Mouse (Mus musculus) thymus, adult 2 months (tissue): ENCODE results near the gene Hook1. TPM values are rescaled to one million over a fixed set of nuclear protein-coding genes. Genes with fewer than 3 reads are reported as not detected.
"Not testable (repeated sequence)": the region's sequence is repeated elsewhere in the genome, so short reads cannot be mapped to it uniquely, and the experiment has no call there.

Source experiments
- DNase-seq: peaks from one replicate; pipeline ENCODE4 v3.0.0; 2021
- H3K27ac ChIP-seq: fragments of 200-500 bp; 2 replicates; pipeline ENCODE4 v1.5.1; 2012; ENCODE audit warnings: low read length, control low read depth; ENCODE audit not compliant: control insufficient read depth, insufficient read depth
- H3K27me3 ChIP-seq: fragments of 200-500 bp; 2 replicates; pipeline ENCODE4 v1.6.1; 2012; ENCODE audit warnings: mild to moderate bottlenecking, low read length, moderate library complexity, mixed read lengths; ENCODE audit not compliant: control insufficient read depth, insufficient read depth
- H3K36me3 ChIP-seq: fragments of 200-500 bp; 2 replicates; pipeline ENCODE4 v1.6.1; 2012; ENCODE audit warnings: mild to moderate bottlenecking, low read length, moderate library complexity; ENCODE audit not compliant: control insufficient read depth, insufficient read depth
- H3K4me1 ChIP-seq: fragments of 200-500 bp; replicated peaks from 2 replicates; pipeline ENCODE4 v1.6.1; 2012; ENCODE audit warnings: low read length; ENCODE audit not compliant: control insufficient read depth, insufficient read depth
- H3K4me3 ChIP-seq: fragments of 200-500 bp; 2 replicates; pipeline ENCODE4 v1.5.1; 2012; ENCODE audit warnings: mild to moderate bottlenecking, low read length, control low read depth, moderate library complexity; ENCODE audit not compliant: control insufficient read depth, insufficient read depth
- CTCF ChIP-seq: fragments of 200-500 bp; IDR thresholded peaks from 2 replicates; pipeline ENCODE4 v1.5.1; 2012; ENCODE audit warnings: mild to moderate bottlenecking, control low read depth, low read length, moderate library complexity, borderline replicate concordance; ENCODE audit not compliant: control insufficient read depth, poor library complexity, insufficient read depth; ENCODE audit errors: extremely low read depth
- POLR2A ChIP-seq: fragments of 200-500 bp; IDR thresholded peaks from 2 replicates; pipeline ENCODE4 v1.6.1; 2012; ENCODE audit warnings: mild to moderate bottlenecking, low read length, control low read depth, moderate library complexity; ENCODE audit not compliant: control insufficient read depth, poor library complexity, insufficient read depth; ENCODE audit errors: extremely low read depth
- WGBS: fragments of 180-500 bp; shearing (Covaris S2); methylation state at CpG from one replicate; pipeline ENCODE4 v1.1.7; 2018; 5-methylcytosine and 5-hydroxymethylcytosine counted together
- polyA plus RNA-seq: library from polyadenylated mRNA; depleted of rRNA; stranded (reverse); fragments of >200 nt; gene quantifications from 2 replicates; pipeline ENCODE4 v1.2.3, GENCODE M21; 2012

The Hook1 gene
- polyA plus RNA-seq, 1 experiment = 6.1 TPM

DNA sequence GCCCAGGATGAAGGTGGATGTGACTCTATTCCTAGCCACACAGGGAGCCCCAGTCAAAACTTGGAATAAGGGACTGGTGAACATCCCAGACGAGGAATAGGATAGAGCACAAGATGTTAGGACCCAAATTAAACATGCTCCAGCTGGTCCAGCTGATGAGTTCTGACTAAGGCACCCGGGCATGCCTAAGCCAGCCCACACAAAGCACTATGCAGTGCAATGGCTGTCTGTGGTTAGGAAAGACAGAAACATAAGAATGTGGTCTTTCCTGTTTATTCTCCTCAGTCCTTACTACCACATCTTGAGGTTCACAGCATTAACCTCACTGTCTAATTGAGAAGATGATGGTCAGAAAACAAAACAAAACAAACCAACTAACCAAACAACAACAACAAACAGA lies 35.7 kb upstream of the Hook1 start:
- no peak for DNase-seq
- TF ChIP-seq CTCF (no peak), POLR2A (no peak)
- H3K27me3 ChIP-seq = no peaks in the 10 kb centered on the region
- H3K27ac ChIP-seq = no peak overlapping the region
- no peak overlapping the region for H3K4me3 ChIP-seq
- H3K36me3 ChIP-seq = no peaks in the 10 kb centered on the region
- 49% methylated on average over 2 of the region's 2 CpGs for WGBS
- no peaks in the 10 kb centered on the region for H3K4me1 ChIP-seq

- DNase-seq = no peak
- no peaks in the 10 kb centered on the region for H3K4me1 ChIP-seq
- no peaks in the 10 kb centered on the region for H3K36me3 ChIP-seq
- TF ChIP-seq CTCF (no peak), POLR2A (no peak)
- H3K27me3 ChIP-seq = no peaks in the 10 kb centered on the region
- WGBS = 93% methylated on average over 9 of the region's 9 CpGs
- no peak overlapping the region for H3K4me3 ChIP-seq
- no peak overlapping the region for H3K27ac ChIP-seq
Measured at GRCm38 (mm10) chr4:95933801-95934356, 33.2 kb upstream of the Hook1 start.

DNA sequence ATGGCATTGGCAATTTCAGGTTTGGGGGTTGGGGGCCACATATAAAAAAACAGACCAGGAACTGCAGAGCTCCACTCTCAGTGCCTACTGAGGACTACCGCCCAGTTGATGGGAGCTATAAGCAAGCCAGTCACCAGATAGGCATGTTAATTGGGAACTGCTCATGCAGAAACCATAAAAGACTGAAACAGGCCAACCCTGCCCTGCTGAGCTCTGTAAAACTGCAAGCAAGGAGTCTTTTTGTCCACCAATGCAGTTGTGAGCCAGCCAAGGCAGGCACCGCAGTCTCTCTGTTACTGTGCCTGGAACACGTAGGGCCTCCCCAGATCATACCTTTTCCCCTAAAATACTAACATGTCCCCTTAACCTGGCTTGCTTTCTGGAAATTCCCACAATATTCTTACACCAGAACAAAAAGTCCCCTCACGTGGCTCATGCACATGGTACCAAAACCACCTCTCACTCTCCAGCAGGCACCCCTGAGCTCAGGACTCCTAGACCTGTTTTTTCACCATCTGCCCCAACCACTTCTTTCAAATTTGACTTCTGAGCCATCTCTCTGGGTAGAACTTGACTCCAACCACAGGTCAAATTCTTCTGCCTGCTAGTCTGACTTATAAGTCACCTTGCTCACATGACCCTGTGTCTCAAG lies 32.5 kb upstream of the Hook1 start:
- DNase-seq = no peak
- TF ChIP-seq CTCF = no peak
- TF ChIP-seq POLR2A = no peak
- Histone ChIP-seq H3K4me3 (no peak overlapping the region), H3K27me3 (no peaks in the 10 kb centered on the region), H3K36me3 (no peaks in the 10 kb centered on the region), H3K4me1 (no peaks in the 10 kb centered on the region), H3K27ac (no peak overlapping the region)
- 93% methylated on average over 4 of the region's 4 CpGs for WGBS

DNA sequence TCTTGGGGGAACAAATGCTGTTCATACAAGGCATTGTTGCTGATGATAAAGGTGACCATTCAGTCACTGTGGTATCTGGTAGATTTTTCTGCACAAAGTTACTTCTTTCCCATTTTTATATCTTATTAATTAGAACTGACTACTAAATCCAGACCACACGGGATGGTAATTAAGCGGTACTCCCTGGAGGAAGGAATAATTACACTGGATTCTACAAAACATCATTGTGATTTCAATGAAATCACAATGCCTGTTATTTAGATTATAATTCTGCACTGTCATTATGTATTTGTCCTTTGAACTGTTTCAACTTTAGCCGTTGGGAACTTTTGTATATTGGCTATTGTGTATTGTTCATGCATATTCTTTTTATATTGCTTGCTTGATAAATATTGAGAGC lies 28.3 kb upstream of the Hook1 start:
- no peak overlapping the region for H3K27ac ChIP-seq
- DNase-seq = no peak
- no peaks in the 10 kb centered on the region for H3K36me3 ChIP-seq
- WGBS = 88% methylated on average over 3 of the region's 3 CpGs
- H3K4me1 ChIP-seq = no peaks in the 10 kb centered on the region
- TF ChIP-seq POLR2A (no peak), CTCF (no peak)
- H3K4me3 ChIP-seq = no peak overlapping the region
- H3K27me3 ChIP-seq = no peaks in the 10 kb centered on the region

GRCm38 (mm10) chr4:95947896-95948295 lies 19.1 kb upstream of the Hook1 start:
- Histone ChIP-seq H3K4me3 (no peak overlapping the region), H3K4me1 (no peaks in the 10 kb centered on the region), H3K36me3 (no peaks in the 10 kb centered on the region), H3K27ac (no peak overlapping the region), H3K27me3 (no peaks in the 10 kb centered on the region)
- no peak for DNase-seq
- WGBS = 85% methylated on average over 1 of the region's 1 CpGs
- TF ChIP-seq CTCF (no peak), POLR2A (no peak)

- no peak for DNase-seq
- Histone ChIP-seq H3K4me1 (no peaks in the 10 kb centered on the region), H3K27ac (no peak overlapping the region)
Measured at GRCm38 (mm10) chr4:95953328-95953727, 13.7 kb upstream of the Hook1 start.

GRCm38 (mm10) chr4:95982221-95982620 lies 15.2 kb downstream of the Hook1 start:
- 98% methylated on average over 17 of the region's 17 CpGs for WGBS
- not testable (repeated sequence) for H3K4me3 ChIP-seq

More at GRCm38 (mm10) chr4:95953328-95953727, 13.7 kb upstream of the Hook1 start:
- TF ChIP-seq CTCF = no peak
- TF ChIP-seq POLR2A = no peak
- Histone ChIP-seq H3K27me3 (no peaks in the 10 kb centered on the region), H3K4me3 (no peak overlapping the region), H3K36me3 (no peaks in the 10 kb centered on the region)

More at GRCm38 (mm10) chr4:95982221-95982620, 15.2 kb downstream of the Hook1 start:
- not testable (repeated sequence) for H3K36me3 ChIP-seq, H3K27me3 ChIP-seq, H3K4me1 ChIP-seq, DNase-seq, H3K27ac ChIP-seq
